23 mouse cellular contexts compared by ENCODE assay signal in genomic region chr3:94984312-94984711, GRCm38 (mm10). TPM values are rescaled to one million over a fixed set of nuclear protein-coding genes. Genes with fewer than 3 reads are reported as not detected.
DNase-seq lines count a peak whose midpoint lies in the region; ATAC-seq lines count a peak whose summit lies in the region.
"Had no signal": no experiment of that assay in that cellular context is flagged by ENCODE, and none has a peak within 500 bp of the region (broad histone marks: within the 10 kb centered on the region; RNA-seq: fewer than 3 reads in every experiment).

No protein-coding gene starts in this region.

- peak; percentile 78 for ATAC-seq in granulocyte monocyte progenitor cell, adult 5-6 weeks (replicated peaks; ENCODE audit: poor library complexity, severe bottlenecking)
- ATAC-seq: CD4-positive, CD25-positive, alpha-beta regulatory T cell, adult 4 months; forebrain, embryonic 13.5 days; inflammation-experienced regulatory T-cells, adult 6 months had no signal

- DNase-seq in 416B (ENCODE audit: low read depth) (peak; percentile 32), NIH3T3 (ENCODE audit: low read depth) (peak; percentile 57)
- peak; percentile 26 for DNase-seq in lung, postnatal 14 days
- no peak for DNase-seq in left cerebral cortex, adult 11 months (ENCODE audit: low spot score)
- no peak for DNase-seq in urinary bladder, postnatal 4 days (ENCODE audit: low spot score in 2 of 2)
- no peak for DNase-seq in right cerebral cortex, adult 2 months (ENCODE audit: low spot score in 2 of 2)
- DNase-seq in kidney, adult 8-10 months: no peak
- DNase-seq: adrenal gland, postnatal 10 days; cerebellum, adult 11-12 months; cerebellum, adult 9-11 months; gastrocnemius, postnatal 25 days; heart, postnatal 14 days; kidney, adult 2 months; kidney, postnatal 4 days; layer of hippocampus, postnatal 36 days; liver; retina, postnatal 1 day; right cerebral cortex, postnatal 25 days; thymus, postnatal 14 days had no signal

RNA-seq across cellular contexts. Expression of gene Pi4kb, which starts 9.8 kb away (rescaled TPM):
- 21.2 and 31.9 TPM in 2 replicates for total RNA-seq in granulocyte monocyte progenitor cell, adult 5-6 weeks (2014; fragmentation: Nextera tagmentation)
- 24.3 and 24.6 TPM in 2 replicates for total RNA-seq in granulocyte monocyte progenitor cell, adult 5-6 weeks (2017)

RNA-seq across cellular contexts. Expression of gene Rfx5, which starts 30.4 kb away (rescaled TPM):
- total RNA-seq in granulocyte monocyte progenitor cell, adult 5-6 weeks (2014; fragmentation: Nextera tagmentation): 19.0 and 25.0 TPM in 2 replicates
- 17.1 and 17.9 TPM in 2 replicates for total RNA-seq in granulocyte monocyte progenitor cell, adult 5-6 weeks (2017)

RNA-seq across cellular contexts. Expression of gene Zfp687, which starts 30.9 kb away (rescaled TPM):
- 35.0 and 36.7 TPM in 2 replicates for total RNA-seq in granulocyte monocyte progenitor cell, adult 5-6 weeks (2014; fragmentation: Nextera tagmentation)
- 18.4 and 20.6 TPM in 2 replicates for total RNA-seq in granulocyte monocyte progenitor cell, adult 5-6 weeks (2017)

RNA-seq across cellular contexts. Expression of gene Selenbp1, which starts 51.5 kb away (rescaled TPM):
- total RNA-seq in granulocyte monocyte progenitor cell, adult 5-6 weeks (2014; fragmentation: Nextera tagmentation): 30.4 and 39.7 TPM in 2 replicates
- 19.2 and 20.1 TPM in 2 replicates for total RNA-seq in granulocyte monocyte progenitor cell, adult 5-6 weeks (2017)

RNA-seq across cellular contexts. Expression of gene Psmd4, which starts 58.1 kb away (rescaled TPM):
- total RNA-seq in granulocyte monocyte progenitor cell, adult 5-6 weeks (2014; fragmentation: Nextera tagmentation): 112 and 128 TPM in 2 replicates
- total RNA-seq in granulocyte monocyte progenitor cell, adult 5-6 weeks (2017): 196 and 226 TPM in 2 replicates

Comparison
In these comparisons a context has a peak if more than half of its experiments do, and no peak if none do; other contexts are left out.
1. DNase-seq: peak in 416B (single experiment), NIH3T3 (single experiment) and lung, postnatal 14 days (single experiment); none in left cerebral cortex, adult 11 months (single experiment), urinary bladder, postnatal 4 days (0 of 2), right cerebral cortex, adult 2 months (0 of 2) and kidney, adult 8-10 months (0 of 2).